Mouse (Mus musculus): Measurements from ENCODE around the gene Gpr35.

DNA sequence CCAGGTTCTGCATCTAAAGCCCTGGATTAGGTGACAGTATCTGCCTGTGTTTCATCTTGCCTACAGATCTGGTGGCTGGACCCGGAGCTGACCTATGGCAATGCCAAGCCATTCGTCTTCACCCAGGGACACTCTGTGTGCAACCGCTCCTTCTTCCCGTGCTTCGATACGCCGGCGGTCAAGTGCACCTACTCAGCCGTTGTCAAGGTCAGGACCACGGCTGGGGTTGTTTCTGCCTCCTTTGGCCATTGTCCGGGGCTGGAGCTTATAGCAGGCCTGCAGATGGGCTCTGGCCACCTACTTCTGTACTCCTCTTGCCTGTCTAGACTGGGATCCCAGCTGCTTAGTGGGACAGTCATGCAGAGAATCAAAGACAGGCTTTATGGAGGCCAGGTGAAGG lies 35.7 kb upstream of the Gpr35 start:
- TF ChIP-seq POLR2A (IDR thresholded peaks at IDR 0.05; ENCODE audit: insufficient read length, low read depth) = no peak
- no peak for TF ChIP-seq MAX (IDR thresholded peaks at IDR 0.05; ENCODE audit: low read depth)
- TF ChIP-seq TCF12 (IDR thresholded peaks at IDR 0.05; ENCODE audit: insufficient read depth, poor library complexity, severe bottlenecking) = no peak
- TF ChIP-seq POLR2AphosphoS2 (IDR thresholded peaks at IDR 0.05; ENCODE audit: insufficient read length, low read depth) = no peak
- no peak for TF ChIP-seq USF1 (IDR thresholded peaks at IDR 0.05; ENCODE audit: low read depth)
- TF ChIP-seq CEBPB (IDR thresholded peaks at IDR 0.05; ENCODE audit: insufficient read depth, poor library complexity, severe bottlenecking) = no peak
